Mouse (Mus musculus) brain, embryonic 14.5 days (tissue): ENCODE measurements around the gene Bmpr1b.

Source experiments
- CTCF ChIP-seq: fragments of 200-500 bp; IDR thresholded peaks from 2 replicates; pipeline ENCODE4 v1.5.1; 2012; ENCODE audit warnings: inconsistent platforms, mild to moderate bottlenecking, moderate library complexity, borderline replicate concordance; ENCODE audit not compliant: insufficient read depth, insufficient read length; ENCODE audit errors: extremely low read depth
- POLR2A ChIP-seq: fragments of 200-500 bp; IDR thresholded peaks from 2 replicates; pipeline ENCODE4 v1.6.1; 2012; ENCODE audit warnings: mild to moderate bottlenecking, inconsistent platforms, borderline replicate concordance; ENCODE audit not compliant: poor library complexity, insufficient read depth, insufficient read length, severe bottlenecking; ENCODE audit errors: extremely low read depth

DNA sequence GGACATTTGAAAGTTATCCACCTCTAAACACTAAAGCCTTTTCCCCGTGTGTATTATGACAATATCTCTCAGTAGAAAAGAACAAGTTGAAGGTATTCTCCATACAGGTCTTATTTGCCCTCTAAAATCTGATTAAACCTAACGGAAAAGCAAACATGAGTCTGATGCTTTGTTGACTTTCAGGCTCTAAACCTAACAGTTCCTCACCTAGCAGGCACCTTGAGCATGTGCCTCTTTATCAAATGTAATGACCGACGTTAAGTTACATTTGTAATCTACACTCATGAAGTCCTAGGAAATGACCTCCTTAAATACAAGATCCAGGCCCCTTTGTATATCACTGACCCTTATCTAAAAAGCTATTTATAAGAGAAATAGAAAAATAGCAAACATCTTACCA lies 79.5 kb downstream of the Bmpr1b start:
- TF ChIP-seq CTCF, result no peak
- no peak for TF ChIP-seq POLR2A
